Mouse (Mus musculus): ENCODE data around the gene Lix1.

- TF ChIP-seq CTCF (IDR thresholded peaks at IDR 0.05; ENCODE audit: low read depth) (no peak), EP300 (IDR thresholded peaks at IDR 0.05; ENCODE audit: low read depth) (no peak)
These were observed 89.6 kb downstream of the Lix1 start for GRCm38 (mm10) chr17:17492116-17492515.

Data from liver, postnatal 0 days (tissue).